Mouse (Mus musculus): Measurements from ENCODE around the gene Aldh3b2. TPM values are rescaled to one million over a fixed set of nuclear protein-coding genes. Genes with fewer than 3 reads are reported as not detected.

Aldh3b2 gene
- polyA plus RNA-seq, 1 experiment from 2014 or later, result 2.0 TPM

GRCm38 (mm10) chr19:3975866-3976265 is 3.7 kb downstream of the Aldh3b2 start:
- Histone ChIP-seq H3K4me1 (replicated peaks) (peaks cover 27% of the 10 kb centered on the region), H3K9me3 (no peaks in the 10 kb centered on the region), H3K27me3 (ENCODE audit: insufficient read depth, poor library complexity, severe bottlenecking) (no peaks in the 10 kb centered on the region), H3K36me3 (no peaks in the 10 kb centered on the region), H3K27ac (no peak overlapping the region), H3K4me3 (no peak overlapping the region)
- 75% methylated on average over 2 of the region's 2 CpGs for WGBS
- no peak for DNase-seq (ENCODE audit: low spot score)

GRCm38 (mm10) chr19:3980309-3980708 is 8.2 kb downstream of the Aldh3b2 start:
- no peaks in the 10 kb centered on the region for H3K27me3 ChIP-seq (ENCODE audit: insufficient read depth, poor library complexity, severe bottlenecking)
- no peaks in the 10 kb centered on the region for H3K9me3 ChIP-seq
- no peaks in the 10 kb centered on the region for H3K36me3 ChIP-seq
- no peak overlapping the region for H3K4me3 ChIP-seq
- peaks cover 50% of the 10 kb centered on the region for H3K4me1 ChIP-seq (replicated peaks)
- WGBS, result 25% methylated on average over 4 of the region's 4 CpGs
- peak; percentile 79 for DNase-seq (ENCODE audit: low spot score)
- peak overlapping the region; percentile 74 for H3K27ac ChIP-seq

GRCm38 (mm10) chr19:3980917-3981316 is 8.8 kb downstream of the Aldh3b2 start:
- Histone ChIP-seq H3K4me1 (replicated peaks) (peaks cover 56% of the 10 kb centered on the region), H3K36me3 (no peaks in the 10 kb centered on the region), H3K9me3 (no peaks in the 10 kb centered on the region), H3K27ac (no peak overlapping the region; the same call in 1 of the 2 replicates), H3K4me3 (no peak overlapping the region), H3K27me3 (ENCODE audit: insufficient read depth, poor library complexity, severe bottlenecking) (no peaks in the 10 kb centered on the region)
- DNase-seq (ENCODE audit: low spot score), result no peak
- 80% methylated on average over 9 of the region's 9 CpGs for WGBS

GRCm38 (mm10) chr19:3983527-3984200 is 11.5 kb downstream of the Aldh3b2 start:
- Histone ChIP-seq H3K27ac (peak overlapping the region; percentile 86), H3K9me3 (peaks cover 2% of the 10 kb centered on the region), H3K4me1 (replicated peaks) (peaks cover 64% of the 10 kb centered on the region), H3K27me3 (ENCODE audit: insufficient read depth, poor library complexity, severe bottlenecking) (no peaks in the 10 kb centered on the region), H3K36me3 (no peaks in the 10 kb centered on the region), H3K4me3 (0 out of 2 replicates have a peak overlapping the region, but pooled peaks have one; percentile 9)
- 23% methylated on average over 9 of the region's 9 CpGs for WGBS
- DNase-seq (ENCODE audit: low spot score), result peak; percentile 44

GRCm38 (mm10) chr19:3985261-3985681 is 13.1 kb downstream of the Aldh3b2 start:
- H3K4me1 ChIP-seq (replicated peaks), result peaks cover 56% of the 10 kb centered on the region
- peak; percentile 70 for DNase-seq (ENCODE audit: low spot score)

GRCm38 (mm10) chr19:3986334-3986733 is 14.2 kb downstream of the Aldh3b2 start, which contains the start of gene Acy3:
Gene Acy3 (plus strand): TSS chr19:3986570.
- no peak within 1 kb of the TSS for H3K4me3 ChIP-seq
- DNase-seq (ENCODE audit: low spot score), result peak; percentile 44
- H3K27me3 ChIP-seq (ENCODE audit: insufficient read depth, poor library complexity, severe bottlenecking), result no peaks in the 10 kb centered on the region
- H3K9me3 ChIP-seq, result peaks cover 5% of the 10 kb centered on the region
- no peaks in the 10 kb centered on the region for H3K36me3 ChIP-seq
- H3K4me1 ChIP-seq (replicated peaks), result peaks cover 58% of the 10 kb centered on the region
- 22% methylated on average over 8 of the region's 8 CpGs for WGBS
- H3K27ac ChIP-seq, result peak within 1 kb of the TSS; percentile 86

More at GRCm38 (mm10) chr19:3985261-3985681, 13.1 kb downstream of the Aldh3b2 start:
- H3K9me3 ChIP-seq, result peaks cover 5% of the 10 kb centered on the region
- no peaks in the 10 kb centered on the region for H3K36me3 ChIP-seq
- no peak overlapping the region; the same call in 1 of the 2 replicates for H3K4me3 ChIP-seq
- no peaks in the 10 kb centered on the region for H3K27me3 ChIP-seq (ENCODE audit: insufficient read depth, poor library complexity, severe bottlenecking)
- peak overlapping the region; percentile 86 for H3K27ac ChIP-seq
- WGBS, result 16% methylated on average over 8 of the region's 8 CpGs

- DNase-seq (ENCODE audit: low spot score), result no peak
- Histone ChIP-seq H3K4me3 (no peak overlapping the region), H3K36me3 (no peaks in the 10 kb centered on the region), H3K9me3 (peaks cover 5% of the 10 kb centered on the region), H3K4me1 (replicated peaks) (peaks cover 66% of the 10 kb centered on the region), H3K27me3 (ENCODE audit: insufficient read depth, poor library complexity, severe bottlenecking) (0 out of 2 replicates have a peak, but pooled peaks cover 4% of the 10 kb centered on the region), H3K27ac (no peak overlapping the region; the same call in 1 of the 2 replicates)
- WGBS, result 90% methylated on average over 14 of the region's 14 CpGs
These were observed 15.9 kb downstream of the Aldh3b2 start for GRCm38 (mm10) chr19:3988066-3988465.

GRCm38 (mm10) chr19:3988750-3989149 is 16.6 kb downstream of the Aldh3b2 start:
- 76% methylated on average over 4 of the region's 4 CpGs for WGBS
- Histone ChIP-seq H3K27ac (no peak overlapping the region), H3K9me3 (peaks cover 5% of the 10 kb centered on the region), H3K4me1 (replicated peaks) (peaks cover 60% of the 10 kb centered on the region), H3K36me3 (no peaks in the 10 kb centered on the region), H3K4me3 (no peak overlapping the region), H3K27me3 (ENCODE audit: insufficient read depth, poor library complexity, severe bottlenecking) (0 out of 2 replicates have a peak, but pooled peaks cover 4% of the 10 kb centered on the region)
- no peak for DNase-seq (ENCODE audit: low spot score)

- no peak for DNase-seq (ENCODE audit: low spot score)
- WGBS, result 52% methylated on average over 6 of the region's 6 CpGs
- peaks cover 5% of the 10 kb centered on the region for H3K9me3 ChIP-seq
- peak overlapping the region; percentile 51; the same call in 1 of the 2 replicates for H3K27ac ChIP-seq
- H3K4me3 ChIP-seq, result no peak overlapping the region
- no peaks in the 10 kb centered on the region for H3K36me3 ChIP-seq
- H3K27me3 ChIP-seq (ENCODE audit: insufficient read depth, poor library complexity, severe bottlenecking), result 0 out of 2 replicates have a peak, but pooled peaks cover 4% of the 10 kb centered on the region
- peaks cover 41% of the 10 kb centered on the region for H3K4me1 ChIP-seq (replicated peaks)
These were observed 18.7 kb downstream of the Aldh3b2 start for GRCm38 (mm10) chr19:3990804-3991203.

- H3K4me1 ChIP-seq (replicated peaks), result peaks cover 38% of the 10 kb centered on the region
- no peaks in the 10 kb centered on the region for H3K36me3 ChIP-seq
- peaks cover 5% of the 10 kb centered on the region for H3K9me3 ChIP-seq
- peak overlapping the region; percentile 45; the same call in 1 of the 2 replicates for H3K27ac ChIP-seq
- WGBS, result 92% methylated on average over 3 of the region's 3 CpGs
- no peak overlapping the region for H3K4me3 ChIP-seq
- no peak for DNase-seq (ENCODE audit: low spot score)
- H3K27me3 ChIP-seq (ENCODE audit: insufficient read depth, poor library complexity, severe bottlenecking), result 0 out of 2 replicates have a peak, but pooled peaks cover 4% of the 10 kb centered on the region
These were observed 19.4 kb downstream of the Aldh3b2 start for GRCm38 (mm10) chr19:3991562-3991961.

- H3K27ac ChIP-seq, result peak overlapping the region; percentile 45; the same call in 1 of the 2 replicates
- 80% methylated on average over 3 of the region's 3 CpGs for WGBS
- H3K27me3 ChIP-seq (ENCODE audit: insufficient read depth, poor library complexity, severe bottlenecking), result 0 out of 2 replicates have a peak, but pooled peaks cover 4% of the 10 kb centered on the region
- H3K9me3 ChIP-seq, result peaks cover 5% of the 10 kb centered on the region
- peaks cover 34% of the 10 kb centered on the region for H3K4me1 ChIP-seq (replicated peaks)
- H3K36me3 ChIP-seq, result no peaks in the 10 kb centered on the region
- DNase-seq (ENCODE audit: low spot score), result no peak
- no peak overlapping the region for H3K4me3 ChIP-seq
These were observed 19.8 kb downstream of the Aldh3b2 start for GRCm38 (mm10) chr19:3991966-3992365.

GRCm38 (mm10) chr19:3992416-3992815 is 20.3 kb downstream of the Aldh3b2 start, which contains the start of gene Tbx10:
Gene Tbx10 (plus strand): TSS chr19:3992752.
- peaks cover 5% of the 10 kb centered on the region for H3K9me3 ChIP-seq

GRCm38 (mm10) chr19:3994932-3995331 is 22.8 kb downstream of the Aldh3b2 start:
- 70% methylated on average over 6 of the region's 6 CpGs for WGBS
- H3K4me3 ChIP-seq, result no peak overlapping the region
- H3K36me3 ChIP-seq, result no peaks in the 10 kb centered on the region
- H3K4me1 ChIP-seq (replicated peaks), result peaks cover 43% of the 10 kb centered on the region
- H3K27ac ChIP-seq, result no peak overlapping the region
- no peak for DNase-seq (ENCODE audit: low spot score)
- H3K9me3 ChIP-seq, result no peaks in the 10 kb centered on the region
- peaks cover 10% of the 10 kb centered on the region; the same call in 1 of the 2 replicates for H3K27me3 ChIP-seq (ENCODE audit: insufficient read depth, poor library complexity, severe bottlenecking)

More at GRCm38 (mm10) chr19:3992416-3992815, 20.3 kb downstream of the Aldh3b2 start, which contains the start of gene Tbx10:
- no peak within 1 kb of the TSS for H3K4me3 ChIP-seq
- DNase-seq (ENCODE audit: low spot score), result no peak
- H3K4me1 ChIP-seq (replicated peaks), result peaks cover 31% of the 10 kb centered on the region
- H3K27ac ChIP-seq, result peak within 1 kb of the TSS; percentile 45; the same call in 1 of the 2 replicates
- no peaks in the 10 kb centered on the region for H3K36me3 ChIP-seq
- WGBS, result 57% methylated on average over 5 of the region's 5 CpGs
- 0 out of 2 replicates have a peak, but pooled peaks cover 4% of the 10 kb centered on the region for H3K27me3 ChIP-seq (ENCODE audit: insufficient read depth, poor library complexity, severe bottlenecking)

Measured in hindbrain, embryonic 10.5 days (tissue).